Mouse (Mus musculus) fat pad, adult 2 months (tissue): ENCODE data around the gene Nexn.
A peak's percentile ranks its signal among the peaks of the same experiment; 100 is the strongest.
"Not testable (repeated sequence)": the region's sequence is repeated elsewhere in the genome, so short reads cannot be mapped to it uniquely, and the experiment has no call there.

Source experiments
- DNase-seq: peaks from one replicate; pipeline ENCODE4 v3.0.0-alpha.2; 2011; ENCODE audit warnings: low read depth, low spot score; ENCODE audit errors: extremely low read depth

Gene Nexn

GRCm38 (mm10) chr3:152278431-152278830 lies 12.3 kb upstream of the Nexn start:
- DNase-seq = no peak

- DNase-seq = no peak
These were observed 11.8 kb upstream of the Nexn start for GRCm38 (mm10) chr3:152277912-152278311.

GRCm38 (mm10) chr3:152276935-152277334 lies 10.8 kb upstream of the Nexn start:
- no peak for DNase-seq

GRCm38 (mm10) chr3:152275008-152275407 lies 8.9 kb upstream of the Nexn start:
- no peak for DNase-seq

- DNase-seq = no peak
These were observed 7.0 kb upstream of the Nexn start for GRCm38 (mm10) chr3:152272974-152273685.

GRCm38 (mm10) chr3:152271876-152272275 lies 5.7 kb upstream of the Nexn start:
- DNase-seq = no peak

- DNase-seq = no peak
These were observed 5.0 kb upstream of the Nexn start for GRCm38 (mm10) chr3:152271071-152271710.

- no peak for DNase-seq
These were observed 1.9 kb upstream of the Nexn start for GRCm38 (mm10) chr3:152268099-152268498.

GRCm38 (mm10) chr3:152265351-152266035 lies 657 bp downstream of the Nexn start:
- no peak for DNase-seq

GRCm38 (mm10) chr3:152264830-152265229 lies 1.3 kb downstream of the Nexn start:
- no peak for DNase-seq

GRCm38 (mm10) chr3:152264374-152264773 lies 1.8 kb downstream of the Nexn start:
- DNase-seq = no peak

GRCm38 (mm10) chr3:152261948-152262347 lies 4.2 kb downstream of the Nexn start:
- no peak for DNase-seq

GRCm38 (mm10) chr3:152261436-152261835 lies 4.7 kb downstream of the Nexn start:
- no peak for DNase-seq

- no peak for DNase-seq
These were observed 5.8 kb downstream of the Nexn start for GRCm38 (mm10) chr3:152260362-152260761.

- not testable (repeated sequence) for DNase-seq
These were observed 6.7 kb downstream of the Nexn start for GRCm38 (mm10) chr3:152259409-152259808.

GRCm38 (mm10) chr3:152257528-152257927 lies 8.6 kb downstream of the Nexn start:
- no peak for DNase-seq

- no peak for DNase-seq
These were observed 15.7 kb downstream of the Nexn start for GRCm38 (mm10) chr3:152250487-152250886.

- no peak for DNase-seq
These were observed 18.4 kb downstream of the Nexn start for GRCm38 (mm10) chr3:152247708-152248107.

GRCm38 (mm10) chr3:152245273-152245910 lies 20.8 kb downstream of the Nexn start:
- peak; percentile 8 for DNase-seq

GRCm38 (mm10) chr3:152243304-152243703 lies 22.8 kb downstream of the Nexn start:
- DNase-seq = no peak

- no peak for DNase-seq
These were observed 25.1 kb downstream of the Nexn start for GRCm38 (mm10) chr3:152241098-152241497.

GRCm38 (mm10) chr3:152239592-152239991 lies 26.6 kb downstream of the Nexn start:
- no peak for DNase-seq
